Mouse (Mus musculus): ENCODE data around the gene Mpped2. TPM values are rescaled to one million over a fixed set of nuclear protein-coding genes. Genes with fewer than 3 reads are reported as not detected.
A peak's percentile ranks its signal among the peaks of the same experiment; 100 is the strongest.

The Mpped2 gene
- polyA plus RNA-seq, 1 experiment, result 4.1 TPM

DNA sequence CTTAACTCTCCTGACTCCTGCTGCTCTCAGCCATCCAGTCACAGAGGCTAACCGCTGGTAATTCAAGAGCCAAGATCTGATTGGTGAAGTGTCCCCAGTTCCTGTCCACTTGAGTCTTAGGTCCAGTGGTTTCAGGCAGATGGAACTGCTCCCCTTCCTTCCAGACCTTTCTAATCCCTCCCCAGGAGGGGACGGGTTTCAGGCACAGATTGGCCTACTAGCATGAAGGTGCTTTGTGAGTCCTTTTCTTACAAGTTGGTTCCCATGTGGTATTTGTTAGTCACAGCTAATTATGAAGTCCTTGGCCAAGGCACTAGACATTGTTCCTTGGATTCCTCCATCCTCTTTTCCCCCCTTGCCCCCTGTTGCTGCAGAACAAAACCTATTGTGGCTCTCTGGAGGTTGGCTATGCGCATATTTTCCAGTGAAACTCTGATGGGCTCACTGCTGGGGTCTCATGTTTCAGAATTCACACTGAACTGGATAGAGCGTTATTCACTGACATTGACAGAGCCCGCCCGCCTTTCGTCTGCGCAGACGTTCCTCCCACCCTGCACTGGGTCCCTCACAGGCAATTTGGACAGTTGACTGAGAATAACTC lies 163.4 kb downstream of the Mpped2 start:
- WGBS, result 79% methylated on average over 9 of the region's 9 CpGs
- H3K27me3 ChIP-seq (replicated peaks; ENCODE audit: control insufficient read depth, insufficient read depth, low read length), result no peaks in the 10 kb centered on the region
- H3K36me3 ChIP-seq (ENCODE audit: control insufficient read depth, insufficient read depth, low read length), result no peaks in the 10 kb centered on the region
- H3K4me3 ChIP-seq (ENCODE audit: insufficient read depth, low read depth, low read length), result no peak overlapping the region
- no peak for DNase-seq
- no peak overlapping the region for H3K27ac ChIP-seq (ENCODE audit: insufficient read depth, low read depth, low read length)
- H3K4me1 ChIP-seq (ENCODE audit: control insufficient read depth, insufficient read depth, low read length), result peaks cover 8% of the 10 kb centered on the region; the same call in 1 of the 2 replicates
- TF ChIP-seq CTCF (conservative IDR thresholded peaks at IDR 0.05; ENCODE audit: insufficient read depth, insufficient read length, low read depth, low read length), result no peak
- TF ChIP-seq POLR2A (IDR thresholded peaks at IDR 0.05; ENCODE audit: low read depth, low read length), result no peak

DNA sequence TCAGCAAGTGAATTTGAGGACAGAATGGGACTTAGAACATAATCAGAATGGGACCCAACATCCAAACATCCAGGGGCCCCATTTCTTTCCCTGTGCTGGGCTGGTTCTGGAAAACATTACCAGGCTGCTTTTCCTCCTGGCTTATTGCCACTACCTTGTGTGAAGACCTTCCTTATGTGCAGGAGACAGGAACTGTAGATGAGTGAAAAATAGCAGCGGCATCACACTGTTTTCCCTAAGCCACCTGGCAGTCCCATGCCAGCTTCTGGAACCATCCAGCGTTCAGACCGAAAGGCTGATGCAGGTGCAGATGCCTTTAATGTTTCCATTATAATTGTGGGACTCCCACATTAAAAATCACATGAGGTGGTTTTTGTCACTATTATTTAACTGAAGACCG lies 164.2 kb downstream of the Mpped2 start:
- no peak overlapping the region for H3K27ac ChIP-seq (ENCODE audit: insufficient read depth, low read depth, low read length)
- no peak overlapping the region for H3K4me3 ChIP-seq (ENCODE audit: insufficient read depth, low read depth, low read length)
- 77% methylated on average over 4 of the region's 4 CpGs for WGBS
- H3K27me3 ChIP-seq (replicated peaks; ENCODE audit: control insufficient read depth, insufficient read depth, low read length), result no peaks in the 10 kb centered on the region
- H3K4me1 ChIP-seq (ENCODE audit: control insufficient read depth, insufficient read depth, low read length), result peaks cover 8% of the 10 kb centered on the region; the same call in 1 of the 2 replicates
- DNase-seq, result no peak
- TF ChIP-seq POLR2A (IDR thresholded peaks at IDR 0.05; ENCODE audit: low read depth, low read length) (no peak), CTCF (conservative IDR thresholded peaks at IDR 0.05; ENCODE audit: insufficient read depth, insufficient read length, low read depth, low read length) (no peak)
- no peaks in the 10 kb centered on the region for H3K36me3 ChIP-seq (ENCODE audit: control insufficient read depth, insufficient read depth, low read length)

DNA sequence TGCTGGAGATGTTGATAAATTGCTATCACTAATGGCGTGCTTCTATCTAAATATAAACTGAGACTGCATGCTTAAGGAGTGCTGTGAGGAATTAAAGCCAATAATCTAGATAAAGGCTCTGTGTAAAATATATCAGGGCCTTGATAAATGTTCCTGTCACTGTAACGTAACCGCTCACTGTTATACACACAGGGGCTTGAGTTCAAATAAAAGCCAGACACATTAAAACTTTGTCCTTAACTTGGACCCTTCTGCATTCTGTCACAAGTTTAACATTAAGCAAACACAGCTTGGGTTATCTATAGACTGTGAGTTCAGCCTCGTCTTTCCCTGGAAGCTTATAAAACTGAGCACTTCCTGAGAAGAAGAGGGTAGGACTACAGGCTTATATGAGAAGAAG lies 164.6 kb downstream of the Mpped2 start:
- DNase-seq, result no peak
- peaks cover 8% of the 10 kb centered on the region; the same call in 1 of the 2 replicates for H3K4me1 ChIP-seq (ENCODE audit: control insufficient read depth, insufficient read depth, low read length)
- H3K27me3 ChIP-seq (replicated peaks; ENCODE audit: control insufficient read depth, insufficient read depth, low read length), result no peaks in the 10 kb centered on the region
- no peaks in the 10 kb centered on the region for H3K36me3 ChIP-seq (ENCODE audit: control insufficient read depth, insufficient read depth, low read length)
- 79% methylated on average over 4 of the region's 4 CpGs for WGBS
- H3K4me3 ChIP-seq (ENCODE audit: insufficient read depth, low read depth, low read length), result no peak overlapping the region
- TF ChIP-seq POLR2A (IDR thresholded peaks at IDR 0.05; ENCODE audit: low read depth, low read length), result no peak
- TF ChIP-seq CTCF (conservative IDR thresholded peaks at IDR 0.05; ENCODE audit: insufficient read depth, insufficient read length, low read depth, low read length), result no peak
- no peak overlapping the region for H3K27ac ChIP-seq (ENCODE audit: insufficient read depth, low read depth, low read length)

DNA sequence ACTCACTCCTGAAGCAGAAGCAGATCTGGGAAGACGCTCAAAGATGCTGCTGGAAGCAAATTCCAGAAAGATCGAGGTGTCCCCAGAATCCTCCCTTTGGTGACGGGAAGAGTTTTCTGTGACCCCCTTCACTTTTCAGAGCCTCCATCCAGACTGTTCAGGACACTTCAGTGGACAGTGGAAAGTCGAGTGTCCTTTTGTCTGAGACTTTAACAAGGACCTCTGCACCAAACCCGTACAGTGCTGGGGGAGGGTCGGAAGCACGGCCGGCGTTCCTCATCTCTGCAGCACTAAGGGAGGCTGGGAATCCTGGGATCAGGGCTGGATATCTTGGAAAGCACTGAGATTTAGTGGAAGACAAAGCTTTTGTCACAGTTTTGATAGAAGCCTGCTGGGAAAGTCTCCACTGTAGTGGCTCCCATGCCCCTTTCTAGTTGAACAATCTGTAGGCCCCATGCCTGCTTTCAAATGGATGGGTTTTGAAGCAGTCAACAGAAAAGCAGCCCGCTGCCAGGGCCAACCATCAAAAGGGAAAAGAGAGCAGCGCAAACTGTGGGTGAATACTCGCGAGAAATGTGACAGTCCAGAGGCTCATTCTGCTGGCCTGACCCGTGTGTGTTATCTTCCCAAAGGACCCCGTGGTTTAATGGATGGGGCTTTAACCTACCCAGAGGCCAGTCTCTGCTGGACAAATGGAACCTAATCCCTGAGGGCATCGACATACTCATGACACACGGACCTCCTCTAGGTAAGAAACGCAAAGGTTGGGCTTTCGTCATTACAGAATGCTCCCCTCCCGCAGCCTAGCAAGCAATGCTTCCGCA lies 168.0 kb downstream of the Mpped2 start:
- no peak for DNase-seq
- no peaks in the 10 kb centered on the region for H3K27me3 ChIP-seq (replicated peaks; ENCODE audit: control insufficient read depth, insufficient read depth, low read length)
- no peak overlapping the region for H3K27ac ChIP-seq (ENCODE audit: insufficient read depth, low read depth, low read length)
- H3K36me3 ChIP-seq (ENCODE audit: control insufficient read depth, insufficient read depth, low read length), result no peaks in the 10 kb centered on the region
- TF ChIP-seq POLR2A (IDR thresholded peaks at IDR 0.05; ENCODE audit: low read depth, low read length) (no peak), CTCF (conservative IDR thresholded peaks at IDR 0.05; ENCODE audit: insufficient read depth, insufficient read length, low read depth, low read length) (no peak)
- peaks cover 3% of the 10 kb centered on the region; the same call in 1 of the 2 replicates for H3K4me1 ChIP-seq (ENCODE audit: control insufficient read depth, insufficient read depth, low read length)
- WGBS, result 85% methylated on average over 21 of the region's 21 CpGs
- H3K4me3 ChIP-seq (ENCODE audit: insufficient read depth, low read depth, low read length), result no peak overlapping the region

DNA sequence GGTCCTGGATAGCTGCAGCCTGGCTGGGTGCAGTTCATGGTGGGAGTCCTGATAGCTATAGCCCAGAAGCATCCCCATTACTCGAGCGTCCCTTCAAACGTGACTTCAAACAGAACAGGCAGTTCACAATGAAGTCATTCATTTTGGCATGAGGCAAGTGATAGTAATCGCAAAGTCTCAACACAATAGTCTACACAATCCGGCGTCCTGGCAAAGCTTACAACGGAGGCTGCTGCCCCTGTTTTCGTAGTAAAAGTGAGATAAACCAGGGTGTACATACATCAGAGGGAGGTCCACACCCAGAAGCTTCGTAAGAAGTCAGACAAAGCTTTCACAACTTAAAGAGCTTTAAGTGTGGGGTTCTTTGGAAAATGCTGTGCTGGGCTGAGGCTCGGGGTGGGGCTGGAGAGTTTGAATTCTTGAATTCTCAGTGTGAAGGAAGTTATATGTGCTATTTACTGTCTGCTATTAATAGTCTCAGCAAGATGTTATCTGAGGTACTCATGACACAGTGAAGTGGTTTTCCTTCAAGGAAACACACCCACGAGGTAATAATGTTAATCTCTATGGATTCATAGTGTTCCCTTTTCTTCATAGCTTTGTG lies 170.1 kb downstream of the Mpped2 start:
- Histone ChIP-seq H3K27ac (ENCODE audit: insufficient read depth, low read depth, low read length) (peak overlapping the region; percentile 20; the same call in 1 of the 2 replicates), H3K36me3 (ENCODE audit: control insufficient read depth, insufficient read depth, low read length) (no peaks in the 10 kb centered on the region), H3K4me1 (ENCODE audit: control insufficient read depth, insufficient read depth, low read length) (no peaks in the 10 kb centered on the region), H3K4me3 (ENCODE audit: insufficient read depth, low read depth, low read length) (no peak overlapping the region), H3K27me3 (replicated peaks; ENCODE audit: control insufficient read depth, insufficient read depth, low read length) (no peaks in the 10 kb centered on the region)
- no peak for TF ChIP-seq POLR2A (IDR thresholded peaks at IDR 0.05; ENCODE audit: low read depth, low read length)
- no peak for TF ChIP-seq CTCF (conservative IDR thresholded peaks at IDR 0.05; ENCODE audit: insufficient read depth, insufficient read length, low read depth, low read length)
- 59% methylated on average over 11 of the region's 11 CpGs for WGBS
- DNase-seq, result no peak

DNA sequence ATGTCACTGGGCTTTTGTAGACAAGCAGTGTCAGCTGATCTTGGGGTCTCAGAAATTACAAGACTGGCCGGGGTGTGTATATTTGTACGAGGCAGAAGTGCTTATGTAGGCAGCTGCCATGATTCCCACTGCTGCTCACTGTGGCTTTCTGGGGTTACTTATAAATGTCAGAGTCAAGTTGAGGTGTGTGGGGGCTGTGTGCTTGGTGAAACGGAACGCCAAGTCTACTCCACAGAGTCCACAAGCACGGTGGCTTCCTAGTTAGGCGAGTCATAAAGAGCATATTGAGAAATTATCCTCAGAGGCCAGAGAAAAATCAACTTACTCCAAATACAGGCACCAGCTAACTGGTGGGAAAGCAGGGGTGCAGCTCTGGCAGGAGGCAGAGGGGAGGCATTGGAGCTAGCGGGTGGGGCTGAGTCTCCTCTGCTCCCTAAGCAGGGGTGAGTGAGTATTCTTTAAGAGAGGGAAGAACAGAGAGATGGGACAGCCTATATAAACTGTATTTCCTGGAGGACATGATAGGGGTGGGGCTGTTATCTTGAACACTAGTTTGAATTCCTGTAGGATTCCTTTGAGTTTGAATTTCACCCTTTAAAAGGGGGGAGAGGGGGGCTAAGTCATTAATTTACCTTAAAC lies 172.2 kb downstream of the Mpped2 start:
- DNase-seq, result no peak
- WGBS, result 52% methylated on average over 7 of the region's 7 CpGs
- no peak overlapping the region for H3K4me3 ChIP-seq (ENCODE audit: insufficient read depth, low read depth, low read length)
- H3K36me3 ChIP-seq (ENCODE audit: control insufficient read depth, insufficient read depth, low read length), result no peaks in the 10 kb centered on the region
- no peaks in the 10 kb centered on the region for H3K4me1 ChIP-seq (ENCODE audit: control insufficient read depth, insufficient read depth, low read length)
- TF ChIP-seq POLR2A (IDR thresholded peaks at IDR 0.05; ENCODE audit: low read depth, low read length) (no peak), CTCF (conservative IDR thresholded peaks at IDR 0.05; ENCODE audit: insufficient read depth, insufficient read length, low read depth, low read length) (no peak)
- H3K27ac ChIP-seq (ENCODE audit: insufficient read depth, low read depth, low read length), result no peak overlapping the region
- no peaks in the 10 kb centered on the region for H3K27me3 ChIP-seq (replicated peaks; ENCODE audit: control insufficient read depth, insufficient read depth, low read length)

Data from kidney, adult 2 months (tissue).